Mouse (Mus musculus): Measurements from ENCODE around the gene Gm5965. TPM values are rescaled to one million over a fixed set of nuclear protein-coding genes. Genes with fewer than 3 reads are reported as not detected.
"Not testable (repeated sequence)": the region's sequence is repeated elsewhere in the genome, so short reads cannot be mapped to it uniquely, and the experiment has no call there.

The Gm5965 gene
- total RNA-seq (2015; ENCODE audit: low replicate concordance) (not detected in 2 replicates), total RNA-seq (2017; ENCODE audit: low replicate concordance) (not detected in 2 replicates)

DNA sequence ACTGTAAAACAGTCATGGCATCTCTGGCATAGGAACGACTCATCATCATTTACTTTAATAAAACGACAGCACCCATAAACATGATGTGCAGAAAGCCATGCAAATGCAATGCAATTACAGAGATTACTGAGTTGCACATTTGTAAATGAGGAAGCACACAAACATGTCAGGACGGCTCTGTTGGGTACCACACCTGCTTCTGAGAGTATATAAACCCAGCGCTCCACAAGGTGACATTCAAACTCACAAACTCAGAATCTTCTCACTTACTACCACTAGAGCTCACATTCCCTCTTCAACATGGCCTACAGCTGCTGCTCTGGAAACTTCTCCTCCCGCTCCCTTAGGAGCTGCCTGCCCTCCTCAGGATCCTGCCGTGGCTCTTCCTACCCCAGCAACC, at the start of gene Gm5965:
Gene Gm5965, plus strand, starts transcription at position 301 of the 400 bp plus-strand sequence.
- no peak for ATAC-seq (replicated peaks; ENCODE audit: low FRiP score, poor library complexity, severe bottlenecking)

DNA sequence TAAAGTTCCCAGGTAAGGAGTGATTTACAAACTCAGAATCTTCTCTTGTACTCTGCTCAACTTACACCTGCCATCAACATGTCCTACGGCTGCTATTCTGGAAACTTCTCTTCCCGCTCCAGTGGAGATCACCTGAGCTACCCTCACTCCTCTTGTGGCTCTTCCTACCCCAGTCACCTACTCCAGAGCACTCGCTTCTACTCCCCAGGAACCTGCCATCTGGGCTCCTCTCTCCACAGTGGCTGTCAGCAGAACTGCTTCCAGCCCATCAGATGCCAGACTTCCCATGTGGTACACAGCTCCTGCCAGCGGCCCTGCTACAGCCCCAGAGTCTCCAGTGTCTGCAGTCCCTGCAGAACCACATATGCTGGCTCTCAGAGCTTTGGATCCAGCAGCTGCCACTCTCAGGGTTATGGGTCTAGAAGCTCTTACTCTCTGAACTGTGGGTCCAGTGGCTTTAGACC, 48.9 kb upstream of the Gm5965 start, which contains the start of gene Krtap13-1:
Gene Krtap13-1, plus strand, starts transcription at position 51 of the 464 bp plus-strand sequence.
- ATAC-seq (replicated peaks; ENCODE audit: low FRiP score, poor library complexity, severe bottlenecking), result no peak

- ATAC-seq (replicated peaks; ENCODE audit: low FRiP score, poor library complexity, severe bottlenecking), result no peak
Observed at GRCm38 (mm10) chr16:88735391-88735790, 42.3 kb upstream of the Gm5965 start.

- no peak for ATAC-seq (replicated peaks; ENCODE audit: low FRiP score, poor library complexity, severe bottlenecking)
Observed at GRCm38 (mm10) chr16:88744750-88745340, 32.9 kb upstream of the Gm5965 start.

GRCm38 (mm10) chr16:88747943-88748342, 29.8 kb upstream of the Gm5965 start:
- ATAC-seq (replicated peaks; ENCODE audit: low FRiP score, poor library complexity, severe bottlenecking), result no peak

- ATAC-seq (replicated peaks; ENCODE audit: low FRiP score, poor library complexity, severe bottlenecking), result not testable (repeated sequence)
Observed at GRCm38 (mm10) chr16:88751535-88751934, 26.2 kb upstream of the Gm5965 start, which contains the start of gene Krtap13. Gene Krtap13 (minus strand): TSS chr16:88751635.

GRCm38 (mm10) chr16:88758547-88758946, 19.1 kb upstream of the Gm5965 start, which contains the start of gene 2310034C09Rik:
Gene 2310034C09Rik (plus strand): TSS chr16:88758847.
- ATAC-seq (replicated peaks; ENCODE audit: low FRiP score, poor library complexity, severe bottlenecking), result not testable (repeated sequence)

GRCm38 (mm10) chr16:88774106-88774505, 3.6 kb upstream of the Gm5965 start, which contains the start of gene 2310057N15Rik:
Gene 2310057N15Rik (minus strand): TSS chr16:88774206.
- ATAC-seq (replicated peaks; ENCODE audit: low FRiP score, poor library complexity, severe bottlenecking), result no peak

DNA sequence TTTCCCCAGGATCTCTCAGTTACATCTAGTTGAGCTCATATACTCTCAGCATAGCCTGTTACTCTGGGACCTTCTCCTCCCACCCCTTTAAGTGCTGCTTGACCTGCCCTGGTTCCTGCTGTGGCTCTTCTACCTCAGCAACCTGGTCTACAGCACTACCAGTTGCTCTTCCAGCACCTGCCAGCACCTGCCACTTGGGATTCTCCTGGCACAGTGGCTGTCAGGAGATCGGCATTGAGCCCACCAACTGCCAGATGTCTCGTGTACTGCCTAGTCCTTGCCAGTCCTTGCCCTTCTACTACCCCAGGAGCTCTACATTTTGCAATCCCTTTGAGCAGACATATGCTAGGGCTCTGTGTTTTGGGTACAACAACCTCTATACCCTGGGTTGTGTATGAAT, 9.1 kb downstream of the Gm5965 start:
- ATAC-seq (replicated peaks; ENCODE audit: low FRiP score, poor library complexity, severe bottlenecking), result no peak

DNA sequence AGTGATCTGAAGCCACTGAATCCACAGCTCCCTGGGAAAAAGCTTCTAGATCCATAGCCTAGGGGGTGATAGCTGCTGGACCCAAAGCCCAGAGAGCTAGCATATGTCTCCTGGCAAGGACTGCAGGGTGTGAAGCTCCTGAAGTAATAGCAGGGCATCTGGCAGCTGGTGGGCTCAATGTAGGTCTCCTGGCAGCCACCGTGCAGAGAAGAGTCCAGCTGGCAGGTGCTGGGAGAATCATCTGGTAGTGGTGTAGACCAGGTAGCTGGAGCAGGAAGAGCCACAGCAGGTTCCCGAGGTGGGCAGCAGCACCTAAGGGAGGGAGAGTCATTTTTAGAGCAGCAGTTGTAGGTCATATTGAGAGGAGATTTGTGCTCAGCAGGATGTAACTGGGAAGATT, 34.1 kb downstream of the Gm5965 start, which contains the start of gene Gm20741:
Gene Gm20741, minus strand, starts transcription at position 394 of the 400 bp plus-strand sequence.
- no peak for ATAC-seq (replicated peaks; ENCODE audit: low FRiP score, poor library complexity, severe bottlenecking)

- ATAC-seq (replicated peaks; ENCODE audit: low FRiP score, poor library complexity, severe bottlenecking), result no peak
Observed at GRCm38 (mm10) chr16:88820066-88820465, 42.4 kb downstream of the Gm5965 start, which contains the start of gene Krtap15. Gene Krtap15 (plus strand): TSS chr16:88820215.

- ATAC-seq (replicated peaks; ENCODE audit: low FRiP score, poor library complexity, severe bottlenecking), result no peak
Observed at GRCm38 (mm10) chr16:88823736-88824135, 46.0 kb downstream of the Gm5965 start.

GRCm38 (mm10) chr16:88826095-88826652, 48.5 kb downstream of the Gm5965 start, which contains the start of gene Krtap14:
Gene Krtap14 (minus strand): TSS chr16:88826145.
- no peak for ATAC-seq (replicated peaks; ENCODE audit: low FRiP score, poor library complexity, severe bottlenecking)

DNA sequence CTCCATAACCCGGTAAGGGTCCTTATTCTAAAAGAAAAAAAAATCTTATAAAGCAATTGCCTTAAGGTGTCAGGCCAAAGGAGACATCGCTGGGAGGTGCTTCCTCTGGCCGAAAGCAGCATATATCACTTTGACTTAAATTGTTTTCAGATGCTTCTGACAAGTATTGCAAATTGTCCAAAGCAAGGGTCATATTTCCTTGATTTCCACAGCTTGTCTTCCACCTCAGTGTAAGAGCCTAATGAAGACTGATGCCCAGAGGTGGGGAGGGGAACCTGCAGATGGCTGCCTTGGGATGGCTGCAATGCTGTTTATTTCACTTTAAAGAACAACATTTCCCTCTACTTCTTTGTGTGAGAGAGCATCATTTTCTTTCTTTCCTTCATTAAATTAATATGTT, 49.3 kb downstream of the Gm5965 start:
- ATAC-seq (replicated peaks; ENCODE audit: low FRiP score, poor library complexity, severe bottlenecking), result no peak

Other genes with a start within 250 kb of the Gm5965 start
- not detected in 2 replicates for gene Cldn8, start 214.7 kb upstream of the Gm5965 start, total RNA-seq (2015; ENCODE audit: low replicate concordance)
- gene Cldn8, start 214.7 kb upstream of the Gm5965 start, total RNA-seq (2017; ENCODE audit: low replicate concordance), result not detected in 2 replicates
- gene Krtap24-1, start 165.6 kb upstream of the Gm5965 start, total RNA-seq (2015; ENCODE audit: low replicate concordance), result not detected in 2 replicates
- not detected in 2 replicates for gene Krtap24-1, start 165.6 kb upstream of the Gm5965 start, total RNA-seq (2017; ENCODE audit: low replicate concordance)
- gene 2310079G19Rik, start 150.2 kb upstream of the Gm5965 start, total RNA-seq (2015; ENCODE audit: low replicate concordance), result not detected in 2 replicates
- gene 2310079G19Rik, start 150.2 kb upstream of the Gm5965 start, total RNA-seq (2017; ENCODE audit: low replicate concordance), result not detected in 2 replicates
- not detected in 2 replicates for gene Krtap26-1, start 130.1 kb upstream of the Gm5965 start, total RNA-seq (2015; ENCODE audit: low replicate concordance)
- gene Krtap26-1, start 130.1 kb upstream of the Gm5965 start, total RNA-seq (2017; ENCODE audit: low replicate concordance), result not detected in 2 replicates
- gene Krtap27-1, start 106.2 kb upstream of the Gm5965 start, total RNA-seq (2015; ENCODE audit: low replicate concordance), result not detected in 2 replicates
- gene Krtap27-1, start 106.2 kb upstream of the Gm5965 start, total RNA-seq (2017; ENCODE audit: low replicate concordance), result not detected in 2 replicates
- not detected in 2 replicates for gene 2310061N02Rik, start 69.9 kb upstream of the Gm5965 start, total RNA-seq (2015; ENCODE audit: low replicate concordance)
- gene 2310061N02Rik, start 69.9 kb upstream of the Gm5965 start, total RNA-seq (2017; ENCODE audit: low replicate concordance), result not detected in 2 replicates
- not detected in 2 replicates for gene Krtap13-1, start 49.0 kb upstream of the Gm5965 start, total RNA-seq (2015; ENCODE audit: low replicate concordance)
- not detected in 2 replicates for gene Krtap13-1, start 49.0 kb upstream of the Gm5965 start, total RNA-seq (2017; ENCODE audit: low replicate concordance)
- not detected in 2 replicates for gene Krtap13, start 26.3 kb upstream of the Gm5965 start, total RNA-seq (2015; ENCODE audit: low replicate concordance)
- gene Krtap13, start 26.3 kb upstream of the Gm5965 start, total RNA-seq (2017; ENCODE audit: low replicate concordance), result not detected in 2 replicates
- gene 2310034C09Rik, start 19.0 kb upstream of the Gm5965 start, total RNA-seq (2015; ENCODE audit: low replicate concordance), result not detected in 2 replicates
- not detected in 2 replicates for gene 2310034C09Rik, start 19.0 kb upstream of the Gm5965 start, total RNA-seq (2017; ENCODE audit: low replicate concordance)
- not detected in 2 replicates for gene 2310057N15Rik, start 3.7 kb upstream of the Gm5965 start, total RNA-seq (2015; ENCODE audit: low replicate concordance)
- gene 2310057N15Rik, start 3.7 kb upstream of the Gm5965 start, total RNA-seq (2017; ENCODE audit: low replicate concordance), result not detected in 2 replicates
- gene Gm20741, start 34.3 kb downstream of the Gm5965 start, total RNA-seq (2015; ENCODE audit: low replicate concordance), result not detected in 2 replicates
- not detected in 2 replicates for gene Gm20741, start 34.3 kb downstream of the Gm5965 start, total RNA-seq (2017; ENCODE audit: low replicate concordance)
- gene Krtap15, start 42.3 kb downstream of the Gm5965 start, total RNA-seq (2015; ENCODE audit: low replicate concordance), result not detected in 2 replicates
- not detected in 2 replicates for gene Krtap15, start 42.3 kb downstream of the Gm5965 start, total RNA-seq (2017; ENCODE audit: low replicate concordance)
- gene Krtap14, start 48.2 kb downstream of the Gm5965 start, total RNA-seq (2015; ENCODE audit: low replicate concordance), result not detected in 2 replicates
- gene Krtap14, start 48.2 kb downstream of the Gm5965 start, total RNA-seq (2017; ENCODE audit: low replicate concordance), result not detected in 2 replicates
- not detected in 2 replicates for gene Krtap19-1, start 91.5 kb downstream of the Gm5965 start, total RNA-seq (2015; ENCODE audit: low replicate concordance)
- not detected in 2 replicates for gene Krtap19-1, start 91.5 kb downstream of the Gm5965 start, total RNA-seq (2017; ENCODE audit: low replicate concordance)
- gene Krtap19-2, start 96.4 kb downstream of the Gm5965 start, total RNA-seq (2015; ENCODE audit: low replicate concordance), result not detected in 2 replicates
- gene Krtap19-2, start 96.4 kb downstream of the Gm5965 start, total RNA-seq (2017; ENCODE audit: low replicate concordance), result not detected in 2 replicates
- not detected in 2 replicates for gene Krtap19-3, start 100.1 kb downstream of the Gm5965 start, total RNA-seq (2015; ENCODE audit: low replicate concordance)
- not detected in 2 replicates for gene Krtap19-3, start 100.1 kb downstream of the Gm5965 start, total RNA-seq (2017; ENCODE audit: low replicate concordance)
- gene Krtap19-4, start 107.2 kb downstream of the Gm5965 start, total RNA-seq (2015; ENCODE audit: low replicate concordance), result not detected in 2 replicates
- gene Krtap19-4, start 107.2 kb downstream of the Gm5965 start, total RNA-seq (2017; ENCODE audit: low replicate concordance), result not detected in 2 replicates
- gene Krtap19-5, start 118.6 kb downstream of the Gm5965 start, total RNA-seq (2015; ENCODE audit: low replicate concordance), result not detected in 2 replicates
- not detected in 2 replicates for gene Krtap19-5, start 118.6 kb downstream of the Gm5965 start, total RNA-seq (2017; ENCODE audit: low replicate concordance)
- gene Krtap19-9b, start 154.4 kb downstream of the Gm5965 start, total RNA-seq (2015; ENCODE audit: low replicate concordance), result not detected in 2 replicates
- gene Krtap19-9b, start 154.4 kb downstream of the Gm5965 start, total RNA-seq (2017; ENCODE audit: low replicate concordance), result not detected in 2 replicates
- gene Krtap16-3, start 185.0 kb downstream of the Gm5965 start, total RNA-seq (2015; ENCODE audit: low replicate concordance), result not detected in 2 replicates
- gene Krtap16-3, start 185.0 kb downstream of the Gm5965 start, total RNA-seq (2017; ENCODE audit: low replicate concordance), result not detected in 2 replicates
- not detected in 2 replicates for gene Krtap22-2, start 232.9 kb downstream of the Gm5965 start, total RNA-seq (2015; ENCODE audit: low replicate concordance)
- gene Krtap22-2, start 232.9 kb downstream of the Gm5965 start, total RNA-seq (2017; ENCODE audit: low replicate concordance), result not detected in 2 replicates
- not detected in 2 replicates for gene Gm10229, start 237.4 kb downstream of the Gm5965 start, total RNA-seq (2015; ENCODE audit: low replicate concordance)
- not detected in 2 replicates for gene Gm10229, start 237.4 kb downstream of the Gm5965 start, total RNA-seq (2017; ENCODE audit: low replicate concordance)

All from erythroblast, adult 5-6 weeks (primary cell).